Mouse (Mus musculus) CH12.LX (cell line): Measurements from ENCODE around the gene Itln1. TPM values are rescaled to one million over a fixed set of nuclear protein-coding genes. Genes with fewer than 3 reads are reported as not detected.
A peak's percentile ranks its signal among the peaks of the same experiment; 100 is the strongest.
"Not testable (repeated sequence)": the region's sequence is repeated elsewhere in the genome, so short reads cannot be mapped to it uniquely, and the experiment has no call there.

Source experiments
- DNase-seq: peaks from one replicate; pipeline ENCODE4 v3.0.0-alpha.2; 2013; ENCODE audit errors: extremely low read depth
- H3K27ac ChIP-seq: 2 replicates; pipeline ENCODE4 v1.5.1; 2012; ENCODE audit warnings: low read depth, mild to moderate bottlenecking, control low read depth, moderate library complexity; ENCODE audit not compliant: insufficient read depth
- H3K27me3 ChIP-seq: replicated peaks from 2 replicates; pipeline ENCODE3; 2012; ENCODE audit warnings: inconsistent platforms
- H3K36me3 ChIP-seq, 2 experiments: replicated peaks in 1 of 2; 2 replicates each; pipeline versions ENCODE3 to v1.6.1; 2012; ENCODE audit warnings: inconsistent platforms in 1 of 2, low read length in 1 of 2, mild to moderate bottlenecking in 1 of 2, mixed read lengths in 1 of 2, moderate library complexity in 1 of 2; ENCODE audit not compliant: control insufficient read depth in 1 of 2, insufficient read depth in 1 of 2
- H3K4me1 ChIP-seq, 2 experiments: 2 replicates each; pipeline ENCODE4 v1.6.1; 2012; ENCODE audit warnings: inconsistent platforms in 1 of 2, moderate library complexity in 1 of 2; ENCODE audit not compliant: insufficient read depth in 2 of 2, control insufficient read depth in 1 of 2
- H3K4me2 ChIP-seq: 2 replicates; pipeline ENCODE4 v1.6.1; 2012; ENCODE audit warnings: low read depth, mild to moderate bottlenecking, control low read depth; ENCODE audit not compliant: poor library complexity, insufficient read depth, severe bottlenecking
- H3K4me3 ChIP-seq, 3 experiments: fragments of 150-350 bp in 1 of 3; sonication (generic) in 1 of 3; replicated peaks in 1 of 3; 2 replicates each; pipeline versions ENCODE3 to v1.5.1; 2011 to 2012; ENCODE audit warnings: low read depth in 2 of 3, low read length in 2 of 3, mild to moderate bottlenecking in 2 of 3, moderate library complexity in 2 of 3, control low read depth in 1 of 3, improper control_type of control experiment in 1 of 3, inconsistent platforms in 1 of 3, mixed read lengths in 1 of 3; ENCODE audit not compliant: poor library complexity in 1 of 3
- H3K79me2 ChIP-seq: replicated peaks from 2 replicates; pipeline ENCODE4 v1.6.1; 2012; ENCODE audit warnings: mild to moderate bottlenecking, moderate library complexity; ENCODE audit not compliant: control insufficient read depth, poor library complexity, insufficient read depth, severe bottlenecking; ENCODE audit errors: extremely low read depth
- H3K9ac ChIP-seq: 2 replicates; pipeline ENCODE4 v1.6.1; 2012; ENCODE audit warnings: low read depth, mild to moderate bottlenecking, control low read depth, moderate library complexity; ENCODE audit not compliant: insufficient read depth
- H3K9me3 ChIP-seq: replicated peaks from 2 replicates; pipeline ENCODE3; 2012; ENCODE audit warnings: low read length, inconsistent platforms, mixed read lengths
- BHLHE40 ChIP-seq: IDR thresholded peaks from 2 replicates; pipeline ENCODE4 v1.6.1; 2011; ENCODE audit warnings: mild to moderate bottlenecking, low read depth, low read length, improper control_type of control experiment
- CHD2 ChIP-seq: IDR thresholded peaks from 2 replicates; pipeline ENCODE4 v1.6.1; 2011; ENCODE audit warnings: low read length, improper control_type of control experiment
- ELF1 ChIP-seq: IDR thresholded peaks from 2 replicates; pipeline ENCODE4 v1.6.1; 2014; ENCODE audit warnings: low read depth, mild to moderate bottlenecking, inconsistent platforms, low read length, improper control_type of control experiment
- EP300 ChIP-seq: IDR thresholded peaks from 2 replicates; pipeline ENCODE4 v1.6.1; 2011; ENCODE audit warnings: low read length, improper control_type of control experiment
- ETS1 ChIP-seq: conservative IDR thresholded peaks from 2 replicates; pipeline ENCODE4 v1.6.1; 2012; ENCODE audit warnings: low read depth, mild to moderate bottlenecking, inconsistent platforms, low read length, improper control_type of control experiment, moderate library complexity
- HCFC1 ChIP-seq: IDR thresholded peaks from 2 replicates; pipeline ENCODE4 v1.6.1; 2012; ENCODE audit warnings: low read depth, mild to moderate bottlenecking, inconsistent platforms, low read length, improper control_type of control experiment
- IRF4 ChIP-seq: IDR thresholded peaks from 2 replicates; pipeline ENCODE4 v1.6.1; 2014; ENCODE audit warnings: low read depth, mild to moderate bottlenecking, inconsistent platforms, low read length, improper control_type of control experiment
- JUND ChIP-seq: conservative IDR thresholded peaks from 2 replicates; pipeline ENCODE4 v1.6.1; 2011; ENCODE audit warnings: low read depth, low read length, improper control_type of control experiment
- KAT2A ChIP-seq: IDR thresholded peaks from 2 replicates; pipeline ENCODE4 v1.6.1; 2012; ENCODE audit warnings: low read length, improper control_type of control experiment, inconsistent platforms; ENCODE audit not compliant: insufficient replicate concordance
- MAZ ChIP-seq: IDR thresholded peaks from 2 replicates; pipeline ENCODE4 v1.6.1; 2012; ENCODE audit warnings: low read depth, mild to moderate bottlenecking, inconsistent platforms, low read length, improper control_type of control experiment, moderate library complexity
- NELFE ChIP-seq: IDR thresholded peaks from 2 replicates; pipeline ENCODE4 v1.6.1; 2011; ENCODE audit warnings: low read depth, low read length, improper control_type of control experiment
- PAX5 ChIP-seq: IDR thresholded peaks from 2 replicates; pipeline ENCODE4 v1.6.1; 2012; ENCODE audit warnings: low read length, inconsistent platforms, mixed read lengths
- POLR2A ChIP-seq: IDR thresholded peaks from 2 replicates; pipeline ENCODE4 v1.6.1; 2011; ENCODE audit warnings: low read depth, mild to moderate bottlenecking, improper control_type of control experiment, low read length
- POLR2AphosphoS2 ChIP-seq: IDR thresholded peaks from 2 replicates; pipeline ENCODE4 v1.6.1; 2011; ENCODE audit warnings: low read depth, low read length, improper control_type of control experiment
- RAD21 ChIP-seq: IDR thresholded peaks from 2 replicates; pipeline ENCODE4 v1.6.1; 2011; ENCODE audit warnings: low read depth, mild to moderate bottlenecking, low read length, improper control_type of control experiment, moderate library complexity
- RCOR1 ChIP-seq: conservative IDR thresholded peaks from 2 replicates; pipeline ENCODE4 v1.6.1; 2012; ENCODE audit warnings: low read depth, mild to moderate bottlenecking, inconsistent platforms, low read length, improper control_type of control experiment
- SIN3A ChIP-seq: IDR thresholded peaks from 2 replicates; pipeline ENCODE4 v1.6.1; 2012; ENCODE audit warnings: low read length, improper control_type of control experiment, inconsistent platforms
- SMC3 ChIP-seq: IDR thresholded peaks from 2 replicates; pipeline ENCODE4 v1.6.1; 2011; ENCODE audit warnings: low read depth, low read length, improper control_type of control experiment
- TBP ChIP-seq: conservative IDR thresholded peaks from 2 replicates; pipeline ENCODE4 v1.6.1; 2011; ENCODE audit warnings: low read depth, low read length, improper control_type of control experiment
- UBTF ChIP-seq: IDR thresholded peaks from 2 replicates; pipeline ENCODE4 v1.6.1; 2012; ENCODE audit warnings: low read depth, mild to moderate bottlenecking, inconsistent platforms, low read length, improper control_type of control experiment, moderate library complexity
- USF1 ChIP-seq: IDR thresholded peaks from 2 replicates; pipeline ENCODE4 v1.6.1; 2014; ENCODE audit warnings: low read depth, mild to moderate bottlenecking, inconsistent platforms, low read length, improper control_type of control experiment
- USF2 ChIP-seq: conservative IDR thresholded peaks from 2 replicates; pipeline ENCODE4 v1.6.1; 2011; ENCODE audit warnings: low read depth, low read length, improper control_type of control experiment
- ZC3H11A ChIP-seq: IDR thresholded peaks from 2 replicates; pipeline ENCODE4 v1.6.1; 2012; ENCODE audit warnings: low read depth, mild to moderate bottlenecking, inconsistent platforms, low read length, improper control_type of control experiment
- ZMIZ1 ChIP-seq: IDR thresholded peaks from 2 replicates; pipeline ENCODE4 v1.6.1; 2012; ENCODE audit warnings: low read depth, mild to moderate bottlenecking, inconsistent platforms, low read length, improper control_type of control experiment
- ZNF384 ChIP-seq: IDR thresholded peaks from 2 replicates; pipeline ENCODE4 v1.6.1; 2012; ENCODE audit warnings: low read depth, low read length, improper control_type of control experiment, inconsistent platforms
- dilution Hi-C: fragments of 300-500 bp; cut with MboI; formaldehyde crosslinking; loops from 2 replicates; pipeline ENCODE4 v1.14.3; 2020; ENCODE audit warnings: low sequenced_read_pairs; ENCODE audit not compliant: extremely low pct_unique_long_range_greater_than_20kb, extremely low pct_ligation_motif_present
- in situ Hi-C: fragments of 300-500 bp; cut with MboI; formaldehyde crosslinking; loops from 3 replicates; pipeline ENCODE4 v1.14.3; 2019; ENCODE audit warnings: low sequenced_read_pairs, low pct_ligation_motif_present, low pct_unique_long_range_greater_than_20kb, mixed read lengths
- polyA plus RNA-seq: library from polyadenylated mRNA; unstranded; fragments of >175 nt; gene quantifications from 2 replicates; pipeline ENCODE4 v1.2.1, GENCODE M21; 2012; ENCODE audit warnings: low read depth; ENCODE audit not compliant: insufficient read length
- total RNA-seq, 2 experiments: library from RNA; depleted of rRNA; stranded (reverse); fragments of 300-350 nt in 1 of 2; fragments of >200 nt in 1 of 2; gene quantifications; 2 replicates each; pipeline ENCODE4 v1.2.3; 2012 to 2014

Gene Itln1
- total and polyA plus RNA-seq, 3 experiments: not detected

GRCm38 (mm10) chr1:171471941-171472340 lies 63.2 kb downstream of the Itln1 start:
- H3K79me2 ChIP-seq, H3K9ac ChIP-seq, H3K9me3 ChIP-seq, H3K27ac ChIP-seq, dilution Hi-C loops, DNase-seq, H3K4me3 ChIP-seq, H3K4me2 ChIP-seq, H3K36me3 ChIP-seq, H3K27me3 ChIP-seq: not testable (repeated sequence)
- in situ Hi-C loops: loop anchor here (10.0 kb wide), 1 partner anchor 367 kb away; no protein-coding TSS in a partner anchor
- peaks cover 15 to 34% of the 10 kb centered on the region in 2 experiments for H3K4me1 ChIP-seq

DNA sequence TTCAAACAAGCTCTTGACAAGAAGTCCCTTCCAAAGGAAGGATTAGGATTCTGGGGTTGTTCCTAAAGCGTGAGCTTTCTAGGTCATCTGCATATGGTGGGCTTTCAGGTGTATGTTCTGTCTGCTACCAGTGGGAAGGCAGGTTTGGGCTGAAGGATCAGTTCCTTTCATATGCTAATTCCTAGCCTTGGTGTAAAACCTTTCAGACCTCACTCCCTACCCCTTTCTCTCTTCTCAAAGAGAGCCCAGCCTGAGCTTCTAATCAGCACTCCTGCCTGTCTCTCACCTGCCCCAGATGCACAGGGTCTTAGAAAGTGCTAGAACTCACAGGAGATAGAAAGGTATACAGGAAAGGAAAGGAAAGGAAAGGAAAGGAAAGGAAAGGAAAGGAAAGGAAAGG lies 63.6 kb downstream of the Itln1 start:
- Histone ChIP-seq H3K9me3 (no peaks in the 10 kb centered on the region), H3K9ac (peak overlapping the region; percentile 38; the same call in 1 of the 2 replicates), H3K27ac (peak overlapping the region; percentile 31), H3K4me3 (no peak overlapping the region), H3K36me3 (no peaks in the 10 kb centered on the region), H3K27me3 (no peaks in the 10 kb centered on the region), H3K79me2 (no peaks in the 10 kb centered on the region), H3K4me2 (peak overlapping the region; percentile 30), H3K4me1 (peaks cover 15 to 39% of the 10 kb centered on the region in 2 experiments)
- TF ChIP-seq ZC3H11A: no peak
- no peak for TF ChIP-seq ETS1
- no peak for TF ChIP-seq TBP
- no peak for TF ChIP-seq HCFC1
- TF ChIP-seq POLR2AphosphoS2: no peak
- no peak for TF ChIP-seq KAT2A
- TF ChIP-seq USF2: no peak
- no peak for TF ChIP-seq MAZ
- no peak for TF ChIP-seq ZNF384
- TF ChIP-seq ZMIZ1: no peak
- no peak for TF ChIP-seq CHD2
- in situ Hi-C loops (loop anchor here (10.0 kb wide), 1 partner anchor 367 kb away; no protein-coding TSS in a partner anchor), dilution Hi-C loops (no loop called here)
- no peak for DNase-seq

- H3K4me3 ChIP-seq: no peak overlapping the region
- no peaks in the 10 kb centered on the region for H3K36me3 ChIP-seq
- peak; percentile 82 for DNase-seq
- H3K9me3 ChIP-seq: no peaks in the 10 kb centered on the region
- peak overlapping the region; percentile 31 for H3K27ac ChIP-seq
- peak overlapping the region; percentile 38 for H3K9ac ChIP-seq
- in situ Hi-C loops (loop anchor here (10.0 kb wide), 1 partner anchor 366 kb away; no protein-coding TSS in a partner anchor), dilution Hi-C loops (no loop called here)
- peaks cover 15 to 43% of the 10 kb centered on the region in 2 experiments for H3K4me1 ChIP-seq
- H3K4me2 ChIP-seq: peak overlapping the region; percentile 30
- H3K79me2 ChIP-seq: no peaks in the 10 kb centered on the region
- H3K27me3 ChIP-seq: no peaks in the 10 kb centered on the region
- TF ChIP-seq RCOR1 (no peak), PAX5 (no peak), ELF1 (no peak), POLR2A (no peak), NELFE (no peak), EP300 (peak; percentile 30; the same call in 1 of the 2 replicates), IRF4 (peak; percentile 66; the same call in 1 of the 2 replicates), USF1 (no peak), ZC3H11A (no peak), UBTF (no peak), MAZ (no peak), CHD2 (no peak), SIN3A (no peak), KAT2A (no peak), BHLHE40 (0 out of 2 replicates have a peak, but pooled peaks have one; percentile 14), SMC3 (no peak), TBP (no peak), POLR2AphosphoS2 (no peak), RAD21 (no peak), ETS1 (peak; percentile 49), JUND (peak; percentile 32; the same call in 1 of the 2 replicates), ZNF384 (no peak)
Measured at GRCm38 (mm10) chr1:171470896-171471295, 64.2 kb downstream of the Itln1 start.
